Mouse (Mus musculus) liver, adult (tissue): ENCODE measurements around the gene Ptms.

Source experiments
- GATA4 ChIP-seq: IDR thresholded peaks from 2 replicates; pipeline ENCODE4 v1.6.1; 2014; ENCODE audit warnings: mild to moderate bottlenecking, low read length; ENCODE audit not compliant: insufficient replicate concordance

Gene Ptms

DNA sequence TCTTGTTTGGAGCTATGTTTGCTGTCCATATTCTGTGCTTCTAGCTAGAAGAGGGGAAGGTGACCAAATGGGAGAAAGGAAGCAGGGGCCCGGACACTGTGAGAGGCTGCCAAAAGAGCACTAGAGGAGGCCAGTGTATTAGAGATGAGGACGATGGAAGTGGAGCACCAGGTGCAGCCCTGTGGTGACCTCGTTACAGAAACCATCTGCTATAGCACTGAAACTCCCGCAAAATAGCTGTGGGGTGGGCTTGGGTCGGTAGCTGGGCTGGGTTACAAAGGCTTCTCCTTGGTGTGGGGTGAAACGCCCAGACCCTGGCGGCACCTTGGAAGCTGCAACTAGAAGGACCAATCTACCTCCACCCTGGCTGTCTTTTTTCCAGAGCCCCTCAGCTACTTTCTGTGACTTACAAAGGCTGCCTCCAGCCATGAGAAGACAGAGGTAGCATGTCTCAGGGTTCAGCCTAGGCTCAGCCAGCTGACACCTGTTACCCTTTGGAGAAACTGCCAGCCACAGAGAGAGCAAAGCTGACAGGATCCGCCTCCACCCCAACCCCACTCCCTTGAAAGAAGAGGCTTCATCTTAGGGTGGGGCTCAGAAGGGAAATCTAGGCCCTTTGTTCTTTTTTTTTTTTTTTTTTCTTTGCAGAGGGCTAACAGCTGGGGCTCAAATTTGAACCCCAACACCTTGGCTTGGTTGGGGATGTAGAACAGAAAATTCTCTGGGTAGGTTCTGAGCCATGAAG lies 19.7 kb downstream of the Ptms start:
- no peak for TF ChIP-seq GATA4

GRCm38 (mm10) chr6:124898359-124898758 lies 21.5 kb downstream of the Ptms start:
- TF ChIP-seq GATA4: no peak

- no peak for TF ChIP-seq GATA4
Observed at GRCm38 (mm10) chr6:124890997-124891396, 28.9 kb downstream of the Ptms start.

DNA sequence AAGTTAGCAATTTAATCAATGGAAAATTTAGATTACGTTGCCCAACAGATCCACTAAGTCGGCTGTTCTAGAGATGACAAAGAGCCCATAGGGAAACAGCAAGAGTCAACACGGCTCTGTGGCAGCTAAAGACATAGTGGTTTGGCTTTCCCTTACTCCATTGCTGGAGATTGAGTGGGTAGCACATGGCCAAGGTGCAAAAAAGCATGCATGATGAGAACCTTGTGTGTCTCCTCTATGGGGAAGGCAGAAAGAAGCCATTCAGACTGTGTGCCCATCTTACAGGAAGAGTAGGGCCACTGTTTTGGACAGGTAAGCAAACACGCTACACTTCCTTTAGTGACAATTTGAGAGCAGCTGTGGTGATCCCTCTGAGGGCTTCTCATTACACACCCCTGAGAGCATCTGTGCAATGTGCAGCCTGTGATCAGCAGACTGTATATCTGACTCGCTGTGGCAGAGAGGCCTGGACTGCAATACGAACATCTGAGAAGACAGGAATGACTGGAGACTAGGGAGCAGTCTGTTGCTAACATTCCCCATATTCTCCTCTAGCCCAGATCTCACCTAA lies 31.3 kb downstream of the Ptms start:
- no peak for TF ChIP-seq GATA4

DNA sequence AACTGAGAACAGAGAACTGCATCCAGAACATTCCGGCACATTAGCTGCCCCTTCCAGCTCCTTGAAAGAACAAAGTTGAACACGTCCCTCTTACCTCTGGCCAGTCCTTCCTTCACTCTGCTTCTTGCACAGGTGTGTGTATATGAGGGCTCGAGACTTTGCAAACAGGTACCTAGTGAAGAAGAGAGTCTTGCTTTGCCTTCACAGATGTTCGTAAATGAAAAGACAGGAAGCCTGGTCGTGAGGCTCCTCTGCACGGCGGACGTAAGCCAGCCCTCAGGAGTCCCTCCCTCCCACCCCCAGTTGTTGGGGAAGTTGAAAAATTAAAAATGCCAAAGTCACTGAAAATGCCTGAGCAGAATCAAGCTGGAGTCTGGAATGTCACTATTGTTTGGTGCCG lies 31.9 kb downstream of the Ptms start, which contains the start of gene Cd4:
Gene Cd4, minus strand, starts transcription at position 236 of the 400 bp plus-strand sequence.
- no peak for TF ChIP-seq GATA4

DNA sequence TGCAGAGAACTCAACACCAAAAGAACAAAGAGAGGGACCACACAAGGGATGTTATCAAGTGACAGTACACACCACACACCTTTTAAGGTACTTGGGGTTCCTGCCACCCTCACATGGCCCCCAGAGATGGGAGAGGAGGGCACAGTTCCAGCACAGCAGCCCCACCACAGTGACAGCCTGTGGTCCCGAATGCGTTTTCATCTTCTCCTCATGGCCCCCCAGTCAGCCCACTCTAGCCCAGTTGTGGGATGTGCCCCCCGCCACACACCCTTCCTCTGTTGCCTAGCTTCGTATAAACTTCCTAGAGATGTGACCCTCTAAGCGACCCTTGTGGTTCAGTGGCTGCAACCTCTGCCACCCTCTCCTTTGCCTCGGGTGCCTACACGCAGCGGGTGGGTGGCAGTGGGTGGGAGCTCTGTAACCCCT lies 33.9 kb downstream of the Ptms start:
- TF ChIP-seq GATA4: no peak

DNA sequence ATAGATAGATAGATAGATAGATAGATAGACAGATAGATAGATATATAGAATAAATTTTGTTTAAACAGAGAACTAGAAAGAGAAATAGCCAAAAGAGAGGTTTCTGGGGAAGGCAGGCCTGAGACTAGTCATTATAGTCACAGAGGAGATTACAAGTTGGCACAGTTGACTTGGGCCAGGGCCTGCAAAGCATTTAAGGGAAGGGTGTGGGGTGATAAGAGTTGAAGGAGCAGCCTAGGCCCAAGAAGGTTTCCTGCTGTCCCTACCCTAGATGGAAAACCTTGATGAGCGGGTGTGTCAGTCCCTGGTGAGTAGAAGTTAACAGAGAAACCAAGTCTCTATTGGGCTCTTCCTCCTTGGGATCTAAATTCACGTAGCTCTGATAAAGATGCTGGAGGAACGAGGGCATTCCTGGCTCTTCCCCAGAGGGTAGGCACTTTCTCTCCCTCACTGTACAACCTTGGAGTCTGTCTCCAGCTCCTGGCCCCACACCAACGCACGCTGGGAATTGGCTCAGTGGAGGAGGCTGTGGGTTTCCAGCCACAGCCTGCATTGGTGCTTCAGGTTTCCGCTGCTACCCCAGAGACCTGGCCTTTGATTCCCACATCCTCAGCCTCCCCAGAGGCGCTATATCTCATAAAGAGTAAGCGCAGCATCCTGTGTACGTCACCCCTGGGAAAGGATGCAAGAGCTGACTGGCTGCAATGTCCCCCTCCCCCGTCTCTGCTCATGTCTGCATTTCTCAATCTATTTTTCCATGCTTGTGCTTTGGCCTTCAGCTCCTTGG lies 35.0 kb downstream of the Ptms start:
- TF ChIP-seq GATA4: no peak

- no peak for TF ChIP-seq GATA4
Observed at GRCm38 (mm10) chr6:124883351-124883750, 36.6 kb downstream of the Ptms start.

DNA sequence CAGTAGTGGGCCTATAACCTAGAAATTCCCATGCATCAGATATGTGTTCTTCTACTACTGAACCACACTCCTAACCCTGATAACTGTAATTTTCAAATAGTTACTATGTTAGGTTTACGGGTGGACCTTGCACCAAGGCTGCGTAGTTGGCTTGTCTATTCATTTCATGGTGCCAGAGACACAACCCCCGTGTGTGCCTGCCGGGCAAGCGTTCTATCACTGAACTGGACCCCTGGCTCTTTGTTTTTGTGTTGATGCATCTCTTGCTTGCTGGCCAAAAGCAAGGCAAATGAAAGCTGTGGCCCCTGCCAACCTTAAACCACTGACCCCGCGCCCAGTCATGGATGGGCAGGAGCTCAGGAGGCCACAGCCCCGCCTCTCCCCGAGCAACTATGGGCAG lies 38.1 kb downstream of the Ptms start:
- TF ChIP-seq GATA4: no peak

GRCm38 (mm10) chr6:124879390-124879789 lies 40.5 kb downstream of the Ptms start:
- TF ChIP-seq GATA4: no peak

DNA sequence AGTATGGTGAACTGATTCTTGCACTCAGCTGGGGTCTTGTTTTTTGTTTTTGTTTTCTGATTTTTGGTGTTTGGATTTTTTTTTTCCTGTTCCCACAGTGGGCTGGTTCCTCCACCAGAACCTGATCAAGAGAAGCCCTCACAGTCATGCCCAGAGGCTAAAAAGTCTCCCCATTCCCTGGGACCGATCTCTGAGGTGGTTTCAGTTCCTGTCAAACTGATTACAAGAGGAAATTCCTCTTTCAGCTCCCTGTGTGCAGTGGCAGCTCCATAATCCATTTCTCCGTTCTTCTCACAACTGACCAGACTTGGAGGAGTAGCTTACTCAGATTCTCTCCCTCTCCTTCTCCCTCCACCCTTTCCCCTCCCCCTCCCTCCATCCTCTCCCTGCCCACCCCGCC lies 45.6 kb downstream of the Ptms start:
- TF ChIP-seq GATA4: no peak

DNA sequence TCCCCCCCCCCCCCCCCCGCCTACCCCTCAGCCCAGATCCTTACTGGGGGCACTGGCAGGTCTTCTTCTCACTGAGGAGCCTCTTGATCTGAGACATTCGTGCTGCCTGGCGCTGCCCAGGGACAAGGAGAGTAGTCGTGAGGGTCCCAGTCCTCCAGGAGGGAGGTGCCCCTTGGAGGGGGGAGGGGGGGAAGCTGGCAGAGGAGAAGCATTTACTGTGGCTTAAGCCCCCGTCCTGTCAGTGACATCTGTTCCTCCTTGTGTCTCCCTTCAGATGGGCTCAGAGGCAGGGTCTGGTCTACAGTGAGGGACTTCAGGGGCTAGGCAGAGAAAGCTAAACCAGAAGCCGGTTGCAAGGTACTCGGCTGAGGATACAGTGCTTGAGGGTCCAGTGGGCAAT lies 53.3 kb downstream of the Ptms start:
- TF ChIP-seq GATA4: no peak

DNA sequence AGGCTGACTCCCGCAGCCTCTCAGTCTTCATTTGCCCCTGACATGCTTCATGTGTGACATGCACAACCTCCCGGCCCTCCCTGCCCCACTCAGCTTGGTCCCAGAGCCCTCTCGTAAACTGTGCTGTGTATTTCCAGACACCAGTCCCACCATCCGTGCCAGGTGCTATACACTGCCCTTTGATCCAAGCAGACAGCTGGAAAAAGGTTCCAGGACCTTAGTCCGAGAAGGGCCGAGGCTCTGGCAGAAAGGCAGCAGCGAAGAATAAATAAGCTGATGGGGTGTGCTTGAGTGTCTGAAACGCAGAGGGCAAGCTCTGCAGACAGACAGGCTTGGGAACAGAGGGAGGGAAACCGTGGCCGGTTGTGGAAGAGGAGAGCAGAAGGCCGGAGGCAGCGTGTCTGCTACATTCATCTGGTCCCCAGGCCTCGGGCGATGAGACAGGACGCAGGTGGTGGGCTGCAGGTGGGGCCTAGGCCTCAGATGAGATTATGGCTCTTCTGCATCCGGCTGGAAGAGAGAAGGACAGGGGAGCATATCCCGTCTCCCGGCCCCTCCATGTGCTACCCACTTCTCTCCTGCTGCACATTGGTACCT lies 54.0 kb downstream of the Ptms start:
- TF ChIP-seq GATA4: no peak
